Mouse (Mus musculus) erythroblast, adult 5-6 weeks (primary cell): ENCODE measurements around the gene Strip2. TPM values are rescaled to one million over a fixed set of nuclear protein-coding genes. Genes with fewer than 3 reads are reported as not detected.
A peak's percentile ranks its signal among the peaks of the same experiment; 100 is the strongest.

Experiments
- ATAC-seq: replicated peaks from 2 replicates; pipeline ENCODE4 v1.8.0; 2016; ENCODE audit warnings: moderate number of reproducible peaks, mild to moderate bottlenecking, moderate TSS enrichment, inconsistent platforms; ENCODE audit not compliant: poor library complexity, low FRiP score, severe bottlenecking
- total RNA-seq, 2 experiments: library from RNA; stranded (forward) in 1 of 2; stranded (reverse) in 1 of 2; fragments of 150-400 nt in 1 of 2; fragments of 200-764, 138-1000 nt in 1 of 2; gene quantifications; 2 replicates each; pipeline versions ENCODE4 v1.2.3 to v1.2.4; 2015 to 2017; ENCODE audit warnings: low replicate concordance in 2 of 2

The Strip2 gene
- total RNA-seq, 2 experiments from 2014 or later, result 0.19 to 0.77 TPM

GRCm38 (mm10) chr6:29923501-29923900, 6.7 kb downstream of the Strip2 start:
- ATAC-seq, result peak; percentile 81

- no peak for ATAC-seq
Measured at GRCm38 (mm10) chr6:29925594-29926219, 8.9 kb downstream of the Strip2 start.

- no peak for ATAC-seq
Measured at GRCm38 (mm10) chr6:29930087-29930486, 13.3 kb downstream of the Strip2 start.

- ATAC-seq, result no peak
Measured at GRCm38 (mm10) chr6:29930665-29931064, 13.9 kb downstream of the Strip2 start.

- ATAC-seq, result no peak
Measured at GRCm38 (mm10) chr6:29931181-29931580, 14.4 kb downstream of the Strip2 start.

- no peak for ATAC-seq
Measured at GRCm38 (mm10) chr6:29935741-29936140, 18.9 kb downstream of the Strip2 start.

- no peak for ATAC-seq
Measured at GRCm38 (mm10) chr6:29940428-29940827, 23.6 kb downstream of the Strip2 start.

- ATAC-seq, result no peak
Measured at GRCm38 (mm10) chr6:29941036-29941435, 24.2 kb downstream of the Strip2 start.

- no peak for ATAC-seq
Measured at GRCm38 (mm10) chr6:29944465-29944864, 27.7 kb downstream of the Strip2 start.

GRCm38 (mm10) chr6:29946568-29946967, 29.8 kb downstream of the Strip2 start:
- no peak for ATAC-seq

GRCm38 (mm10) chr6:29947823-29948222, 31.0 kb downstream of the Strip2 start:
- ATAC-seq, result no peak

- no peak for ATAC-seq
Measured at GRCm38 (mm10) chr6:29956749-29957148, 39.9 kb downstream of the Strip2 start.

GRCm38 (mm10) chr6:29958669-29959068, 41.9 kb downstream of the Strip2 start:
- ATAC-seq, result no peak

GRCm38 (mm10) chr6:29961081-29961480, 44.3 kb downstream of the Strip2 start:
- no peak for ATAC-seq

GRCm38 (mm10) chr6:29967917-29968316, 51.1 kb downstream of the Strip2 start:
- ATAC-seq, result no peak

- no peak for ATAC-seq
Measured at GRCm38 (mm10) chr6:29973341-29973740, 56.5 kb downstream of the Strip2 start.

- ATAC-seq, result no peak
Measured at GRCm38 (mm10) chr6:29974836-29975235, 58.0 kb downstream of the Strip2 start.

GRCm38 (mm10) chr6:29980461-29980860, 63.6 kb downstream of the Strip2 start:
- no peak for ATAC-seq

GRCm38 (mm10) chr6:29981797-29982196, 65.0 kb downstream of the Strip2 start:
- ATAC-seq, result no peak

GRCm38 (mm10) chr6:29985058-29985498, 68.3 kb downstream of the Strip2 start:
- peak; percentile 91 for ATAC-seq

- no peak for ATAC-seq
Measured at GRCm38 (mm10) chr6:29985504-29985903, 68.7 kb downstream of the Strip2 start.

- ATAC-seq, result no peak
Measured at GRCm38 (mm10) chr6:29985986-29986385, 69.2 kb downstream of the Strip2 start.
